Mouse (Mus musculus) cerebellum, adult 2 months (tissue): Measurements from ENCODE around the gene Sdk2.

ENCODE experiments used
- CTCF ChIP-seq: fragments of 200-500 bp; IDR thresholded peaks from 2 replicates; pipeline ENCODE4 v1.5.1; 2011; ENCODE audit warnings: low read depth, mild to moderate bottlenecking, control low read depth, low read length, moderate library complexity, borderline replicate concordance; ENCODE audit not compliant: insufficient read depth
- POLR2A ChIP-seq: fragments of 200-500 bp; IDR thresholded peaks from 2 replicates; pipeline ENCODE4 v1.6.1; 2011; ENCODE audit warnings: low read length, control low read depth, borderline replicate concordance; ENCODE audit not compliant: insufficient read depth

DNA sequence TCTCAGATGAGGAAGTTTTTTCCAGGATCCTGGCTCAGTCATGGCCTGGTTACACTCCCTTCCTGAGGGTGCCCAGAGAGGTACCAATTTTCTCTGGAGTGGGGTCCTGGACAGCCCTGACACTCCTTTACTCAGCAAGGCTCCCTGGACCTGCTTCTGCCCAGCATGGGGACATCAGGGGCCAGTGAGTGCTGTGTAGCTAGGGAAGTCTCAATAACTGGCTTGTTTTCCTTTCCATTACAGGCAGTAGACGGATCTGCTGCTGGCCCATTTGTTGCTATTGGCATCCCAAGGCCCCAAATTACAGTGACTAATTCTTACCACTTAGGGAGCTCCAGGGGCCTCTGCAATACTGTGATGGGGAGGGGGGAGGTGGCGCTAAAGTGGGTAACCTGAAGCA, 5.6 kb downstream of the Sdk2 start:
- no peak for TF ChIP-seq POLR2A
- no peak for TF ChIP-seq CTCF
